ENCODE assay signal across 14 mouse cellular contexts in the genomic region with DNA sequence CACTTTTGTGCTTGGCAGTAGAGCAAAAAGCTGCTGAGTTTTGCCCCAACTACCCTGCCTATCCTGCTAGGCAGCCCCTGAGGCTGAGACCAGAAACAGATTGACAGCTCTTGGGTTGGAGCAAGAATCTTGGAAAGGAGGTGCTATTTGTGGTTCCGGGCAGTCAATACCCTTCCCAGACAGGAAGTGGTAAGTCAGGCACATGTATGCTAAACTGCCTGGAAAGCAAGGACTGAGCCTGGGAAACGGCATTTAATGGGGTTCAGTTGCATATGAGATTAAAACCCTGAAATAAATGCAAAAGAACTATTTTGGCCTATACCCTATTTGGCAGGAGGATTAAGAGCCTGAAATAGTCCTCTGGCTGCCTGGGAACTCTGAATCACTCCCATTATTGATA.
DNase-seq lines count a peak whose midpoint lies in the region; ATAC-seq and TF ChIP-seq lines count a peak whose summit lies in the region.
"Had no signal": no experiment of that assay in that cellular context is flagged by ENCODE, and none has a peak within 500 bp of the region (broad histone marks: within the 10 kb centered on the region; RNA-seq: fewer than 3 reads in every experiment).

No protein-coding gene starts in this region.

- peaks cover 5% of the 10 kb centered on the region for H3K9me3 ChIP-seq in limb, embryonic 13.5 days
- no peaks in the 10 kb centered on the region for H3K9me3 ChIP-seq in limb, embryonic 10.5 days (replicated peaks)
- H3K9me3 ChIP-seq in embryonic facial prominence, embryonic 14.5 days (ENCODE audit: control insufficient read depth, low read length), result peaks cover 6% of the 10 kb centered on the region; the same call in 1 of the 2 replicates
- H3K9me3 ChIP-seq in hindbrain, postnatal 0 days (ENCODE audit: low read length), result peaks cover 5% of the 10 kb centered on the region; the same call in 1 of the 2 replicates

- H3K4me2 ChIP-seq in limb, embryonic 13.5 days (replicated peaks), result no peak overlapping the region
- H3K4me2 ChIP-seq in embryonic facial prominence, embryonic 14.5 days (ENCODE audit: low read depth, low read length), result no peak overlapping the region
- no peak overlapping the region for H3K4me2 ChIP-seq in hindbrain, postnatal 0 days (ENCODE audit: low read depth, low read length)

- DNase-seq in gastrocnemius, adult 2 months, result no peak
- DNase-seq in gastrocnemius, postnatal 4 days (ENCODE audit: low spot score in 2 of 2), result no peak
- no peak for DNase-seq in limb, embryonic 10.5 days (ENCODE audit: low spot score)
- peak; percentile 65 for DNase-seq in embryonic facial prominence, embryonic 14.5 days (ENCODE audit: low spot score)
- peak; percentile 17 for DNase-seq in hindbrain, postnatal 0 days (ENCODE audit: low spot score)
- no peak for DNase-seq in gastrocnemius, postnatal 36 days
- no peak for DNase-seq in spleen, postnatal 36 days (ENCODE audit: low spot score in 2 of 2)
- DNase-seq: adrenal gland, postnatal 25 days; cerebellum, adult 8-10 months; thymus, postnatal 14 days had no signal

- no peaks in the 10 kb centered on the region for H3K27me3 ChIP-seq in limb, embryonic 13.5 days
- no peaks in the 10 kb centered on the region for H3K27me3 ChIP-seq in limb, embryonic 10.5 days (ENCODE audit: low read depth, poor library complexity, severe bottlenecking)
- no peaks in the 10 kb centered on the region for H3K27me3 ChIP-seq in embryonic facial prominence, embryonic 14.5 days (replicated peaks; ENCODE audit: control insufficient read depth, insufficient read depth, low read length)
- no peaks in the 10 kb centered on the region for H3K27me3 ChIP-seq in hindbrain, postnatal 0 days (ENCODE audit: insufficient read depth, low read length)
- H3K27me3 ChIP-seq: CH12.LX had no signal

- ATAC-seq in limb, embryonic 13.5 days (ENCODE audit: low FRiP score, low read depth), result no peak
- ATAC-seq in embryonic facial prominence, embryonic 14.5 days (ENCODE audit: low read depth), result no peak
- ATAC-seq in hindbrain, postnatal 0 days, result no peak

- 37% methylated on average over 2 of the region's 2 CpGs for WGBS in limb, embryonic 13.5 days
- 68% methylated on average over 2 of the region's 2 CpGs for WGBS in limb, embryonic 10.5 days
- whole genome bisulfite sequencing in embryonic facial prominence, embryonic 14.5 days, result 18% methylated on average over 2 of the region's 2 CpGs
- 36% methylated on average over 2 of the region's 2 CpGs for WGBS in hindbrain, postnatal 0 days

- TF ChIP-seq CTCF in gastrocnemius, adult 2 months (IDR thresholded peaks at IDR 0.05), result no peak
- TF ChIP-seq CTCF in hindbrain, postnatal 0 days (IDR thresholded peaks at IDR 0.05; ENCODE audit: low read depth), result no peak

- intact Hi-C loops in gastrocnemius, adult 2 months (cut with DNase I), result no loop called here
- intact Hi-C loops in gastrocnemius, postnatal 36 days (cut with DNase I), result no loop called here

- no peak overlapping the region for H3K9ac ChIP-seq in limb, embryonic 13.5 days
- H3K9ac ChIP-seq in embryonic facial prominence, embryonic 14.5 days (ENCODE audit: low read depth, low read length), result no peak overlapping the region
- no peak overlapping the region for H3K9ac ChIP-seq in hindbrain, postnatal 0 days (replicated peaks; ENCODE audit: low read length)

- H3K27ac ChIP-seq in gastrocnemius, adult 2 months, result peak overlapping the region; percentile 64
- 0 out of 2 replicates have a peak overlapping the region, but pooled peaks have one; percentile 3 for H3K27ac ChIP-seq in limb, embryonic 13.5 days
- H3K27ac ChIP-seq in limb, embryonic 10.5 days, result no peak overlapping the region
- no peak overlapping the region; the same call in 1 of the 2 replicates for H3K27ac ChIP-seq in embryonic facial prominence, embryonic 14.5 days (replicated peaks; ENCODE audit: low read depth, low read length)
- H3K27ac ChIP-seq in hindbrain, postnatal 0 days, result no peak overlapping the region
- H3K27ac ChIP-seq: kidney, postnatal 0 days had no signal

- no peak overlapping the region for H3K4me3 ChIP-seq in gastrocnemius, adult 2 months
- no peak overlapping the region for H3K4me3 ChIP-seq in limb, embryonic 13.5 days
- H3K4me3 ChIP-seq in limb, embryonic 10.5 days, result no peak overlapping the region
- no peak overlapping the region for H3K4me3 ChIP-seq in embryonic facial prominence, embryonic 14.5 days (ENCODE audit: low read depth, low read length)
- no peak overlapping the region for H3K4me3 ChIP-seq in hindbrain, postnatal 0 days (ENCODE audit: low read length)
- H3K4me3 ChIP-seq: erythroblast, embryonic 14.5 days had no signal

- H3K36me3 ChIP-seq in limb, embryonic 13.5 days, result no peaks in the 10 kb centered on the region
- no peaks in the 10 kb centered on the region for H3K36me3 ChIP-seq in limb, embryonic 10.5 days
- H3K36me3 ChIP-seq in embryonic facial prominence, embryonic 14.5 days (ENCODE audit: control insufficient read depth, insufficient read depth, low read length), result no peaks in the 10 kb centered on the region
- H3K36me3 ChIP-seq in hindbrain, postnatal 0 days (ENCODE audit: insufficient read depth, low read length), result no peaks in the 10 kb centered on the region

- peaks cover 15% of the 10 kb centered on the region for H3K4me1 ChIP-seq in limb, embryonic 13.5 days
- H3K4me1 ChIP-seq in limb, embryonic 10.5 days, result peaks cover 13% of the 10 kb centered on the region
- peaks cover 23% of the 10 kb centered on the region for H3K4me1 ChIP-seq in embryonic facial prominence, embryonic 14.5 days (ENCODE audit: control insufficient read depth, insufficient read depth, low read length)
- no peaks in the 10 kb centered on the region for H3K4me1 ChIP-seq in hindbrain, postnatal 0 days (ENCODE audit: insufficient read depth, low read length)

Comparison
In these comparisons a context has a peak if more than half of its experiments do, and no peak if none do; other contexts are left out.
1. H3K27ac ChIP-seq: peak in gastrocnemius, adult 2 months (single experiment) and limb, embryonic 13.5 days (single experiment); none in limb, embryonic 10.5 days (single experiment), embryonic facial prominence, embryonic 14.5 days (single experiment) and hindbrain, postnatal 0 days (single experiment).
2. DNase-seq: peak in embryonic facial prominence, embryonic 14.5 days (single experiment) and hindbrain, postnatal 0 days (single experiment); none in gastrocnemius, adult 2 months (single experiment), gastrocnemius, postnatal 4 days (0 of 2), limb, embryonic 10.5 days (single experiment), gastrocnemius, postnatal 36 days (0 of 2) and spleen, postnatal 36 days (0 of 2).